Mouse (Mus musculus): Measurements from ENCODE around the gene Copb1.
"Not testable (repeated sequence)": the region's sequence is repeated elsewhere in the genome, so short reads cannot be mapped to it uniquely, and the experiment has no call there.

Gene Copb1

GRCm38 (mm10) chr7:114216908-114217307 lies 37.6 kb downstream of the Copb1 start:
- no peak for DNase-seq

- DNase-seq, result no peak
Measured at GRCm38 (mm10) chr7:114214385-114214784, 40.1 kb downstream of the Copb1 start.

GRCm38 (mm10) chr7:114213537-114213936 lies 41.0 kb downstream of the Copb1 start:
- DNase-seq, result peak in 1 of 2 experiments; percentile 60

GRCm38 (mm10) chr7:114210618-114211017 lies 43.9 kb downstream of the Copb1 start:
- DNase-seq, result no peak

- DNase-seq, result no peak
Measured at GRCm38 (mm10) chr7:114209841-114210240, 44.7 kb downstream of the Copb1 start.

- peak; percentile 69 to 84 for DNase-seq
Measured at GRCm38 (mm10) chr7:114203491-114204359, 50.8 kb downstream of the Copb1 start.

GRCm38 (mm10) chr7:114202972-114203404 lies 51.5 kb downstream of the Copb1 start:
- DNase-seq, result peak in 1 of 2 experiments; percentile 43

- DNase-seq, result no peak
Measured at GRCm38 (mm10) chr7:114200651-114201050, 53.9 kb downstream of the Copb1 start.

- DNase-seq, result no peak
Measured at GRCm38 (mm10) chr7:114199428-114200110, 54.9 kb downstream of the Copb1 start.

GRCm38 (mm10) chr7:114198252-114198651 lies 56.3 kb downstream of the Copb1 start:
- no peak for DNase-seq

GRCm38 (mm10) chr7:114196588-114196987 lies 57.9 kb downstream of the Copb1 start:
- not testable (repeated sequence) for DNase-seq

GRCm38 (mm10) chr7:114194788-114195187 lies 59.7 kb downstream of the Copb1 start:
- not testable (repeated sequence) for DNase-seq

GRCm38 (mm10) chr7:114194224-114194623 lies 60.3 kb downstream of the Copb1 start:
- DNase-seq, result no peak

GRCm38 (mm10) chr7:114193284-114194067 lies 61.0 kb downstream of the Copb1 start:
- DNase-seq, result no peak

GRCm38 (mm10) chr7:114192581-114192980 lies 61.9 kb downstream of the Copb1 start:
- DNase-seq, result no peak

- DNase-seq, result no peak
Measured at GRCm38 (mm10) chr7:114183416-114183815, 71.1 kb downstream of the Copb1 start.

GRCm38 (mm10) chr7:114182708-114183107 lies 71.8 kb downstream of the Copb1 start:
- no peak for DNase-seq

- peak; percentile 89 to 91 for DNase-seq
Measured at GRCm38 (mm10) chr7:114181391-114181790, 73.1 kb downstream of the Copb1 start.

- DNase-seq, result no peak
Measured at GRCm38 (mm10) chr7:114176588-114176987, 77.9 kb downstream of the Copb1 start.

GRCm38 (mm10) chr7:114171354-114172097 lies 83.0 kb downstream of the Copb1 start:
- no peak for DNase-seq

GRCm38 (mm10) chr7:114169996-114170395 lies 84.5 kb downstream of the Copb1 start:
- DNase-seq, result peak; percentile 63 to 66

- peak; percentile 67 to 71 for DNase-seq
Measured at GRCm38 (mm10) chr7:114169381-114169780, 85.1 kb downstream of the Copb1 start.

All from kidney, postnatal 36 days (tissue).